Mouse (Mus musculus) hematopoietic stem cell, adult 5-6 weeks (primary cell): ENCODE results near the gene Ppp1r12b. TPM values are rescaled to one million over a fixed set of nuclear protein-coding genes. Genes with fewer than 3 reads are reported as not detected.

Experiments
- ATAC-seq, 2 experiments: fragments of 125-278 bp in 1 of 2; replicated peaks in 1 of 2; 2 replicates each; pipeline ENCODE4 v1.8.0; 2016 to 2017; ENCODE audit warnings: inconsistent platforms in 2 of 2, mild to moderate bottlenecking in 2 of 2, moderate number of reproducible peaks in 2 of 2, low read depth in 1 of 2, moderate TSS enrichment in 1 of 2; ENCODE audit not compliant: low FRiP score in 2 of 2, poor library complexity in 2 of 2, severe bottlenecking in 2 of 2, insufficient read depth in 1 of 2, low TSS enrichment in 1 of 2
- total RNA-seq: library from RNA; stranded (forward); fragments of 172-1452, 232-1000 nt; gene quantifications from 2 replicates; pipeline ENCODE4 v1.2.3, GENCODE M21; 2017

Ppp1r12b gene
- 7.9 and 9.3 TPM in 2 replicates for total RNA-seq

- peak; percentile 99 for ATAC-seq
Measured at GRCm38 (mm10) chr1:134955637-134956176, at the start of gene Ppp1r12b. Gene Ppp1r12b, minus strand, starts transcription at chr1:134955942.

DNA sequence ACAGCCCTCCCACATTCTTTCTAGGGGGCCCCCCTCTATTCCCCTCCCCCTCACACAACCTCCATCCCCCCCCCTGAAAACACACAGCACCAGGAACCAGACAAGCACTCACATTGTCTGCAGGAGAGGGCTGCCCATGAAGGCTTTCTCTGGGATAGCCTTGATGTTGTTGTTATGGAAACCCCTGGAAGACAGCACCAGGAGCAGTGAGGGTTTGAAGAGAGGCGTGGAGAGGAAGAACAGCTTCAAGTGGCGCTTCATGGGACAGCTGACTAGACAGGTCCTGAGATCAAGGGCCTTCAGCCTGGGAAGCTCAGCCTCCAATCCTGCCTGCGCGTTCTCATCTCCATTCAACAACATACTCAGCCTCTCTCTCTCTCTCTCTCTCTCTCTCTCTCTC is 47.6 kb upstream of the Ppp1r12b start:
- ATAC-seq, result no peak

DNA sequence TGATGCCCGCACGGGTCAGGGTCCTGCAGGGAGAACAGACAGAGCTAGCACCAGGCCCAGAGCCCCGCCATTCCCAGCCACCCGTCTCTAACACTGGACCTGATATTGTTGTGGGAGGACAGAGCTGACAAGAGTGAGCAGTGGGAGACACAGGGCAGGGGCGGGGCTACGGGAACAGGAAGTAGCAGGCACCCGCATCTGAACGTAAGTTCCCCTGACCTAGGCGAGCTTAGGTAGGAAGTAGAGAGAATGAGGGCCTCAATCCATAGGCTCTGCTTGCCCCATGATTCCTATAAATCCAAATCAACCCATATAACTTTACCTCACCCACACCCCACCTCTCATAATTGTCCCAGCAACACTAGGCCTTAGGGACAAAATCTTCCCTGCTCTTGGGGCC is 44.8 kb upstream of the Ppp1r12b start:
- peak in 1 of 2 experiments; percentile 49; a peak in 1 of 4 replicates for ATAC-seq

- ATAC-seq, result no peak
Measured at GRCm38 (mm10) chr1:134998231-134998630, 42.5 kb upstream of the Ppp1r12b start.

GRCm38 (mm10) chr1:134997568-134997967 is 41.8 kb upstream of the Ppp1r12b start:
- no peak for ATAC-seq

DNA sequence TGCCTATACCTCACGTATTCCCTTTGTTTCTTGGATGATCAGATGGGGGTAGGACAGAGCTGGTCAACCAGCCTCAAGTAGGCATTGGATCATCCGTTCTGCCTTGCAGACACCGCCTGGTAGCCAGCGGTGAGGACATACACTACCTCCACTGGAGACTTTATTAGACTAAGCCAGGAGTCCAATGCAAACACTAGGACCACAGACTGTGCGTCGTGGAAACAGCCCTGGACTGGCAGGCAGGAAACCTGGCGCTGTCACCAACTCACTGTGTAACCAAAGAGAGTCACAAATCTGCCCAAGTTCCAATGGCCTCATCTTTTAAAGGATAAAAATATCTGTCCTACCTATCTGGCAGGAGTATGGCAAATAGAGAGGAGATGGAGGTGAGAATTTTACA is 40.7 kb upstream of the Ppp1r12b start:
- ATAC-seq, result no peak

DNA sequence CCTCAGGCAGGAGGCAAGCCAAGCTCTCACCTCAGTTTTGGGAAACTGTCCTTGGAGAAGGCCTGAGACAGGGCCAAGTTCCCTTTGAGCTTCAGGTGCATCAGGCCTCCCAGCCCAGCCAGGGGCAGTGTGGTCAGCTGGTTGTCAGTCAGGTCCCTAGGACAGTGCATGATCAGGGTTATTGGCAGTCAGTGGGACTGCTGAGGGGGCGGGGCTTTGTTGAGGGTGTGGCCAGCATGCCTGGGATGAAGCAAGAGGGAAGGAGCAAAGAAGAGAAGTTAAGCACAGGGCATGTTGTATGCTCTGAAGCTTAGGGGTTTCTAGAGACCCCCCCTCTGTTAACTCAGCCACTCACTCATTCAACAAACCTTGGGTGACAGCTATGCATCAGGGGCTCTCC is 40.2 kb upstream of the Ppp1r12b start:
- no peak for ATAC-seq

- ATAC-seq, result no peak
Measured at GRCm38 (mm10) chr1:134995437-134995836, 39.7 kb upstream of the Ppp1r12b start.

DNA sequence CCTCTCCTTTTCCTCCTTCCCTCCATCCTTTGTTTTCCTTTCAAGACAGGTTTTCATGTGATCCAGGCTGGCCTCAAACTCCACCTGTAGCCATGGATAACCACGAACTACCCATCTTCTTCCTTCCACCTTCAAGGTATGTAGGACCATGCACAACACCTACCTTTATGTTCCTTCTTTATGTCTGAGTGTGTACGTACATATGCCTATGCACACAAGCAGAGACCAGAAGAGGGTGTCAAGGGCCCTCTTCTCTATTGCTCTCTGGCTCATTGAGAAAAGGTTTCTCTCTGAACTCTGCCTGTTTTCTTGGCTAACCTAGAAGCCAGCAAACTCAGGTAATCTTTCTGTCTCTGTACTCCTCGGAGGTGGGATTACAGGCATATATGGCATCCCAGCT is 39.0 kb upstream of the Ppp1r12b start:
- ATAC-seq, result no peak

GRCm38 (mm10) chr1:134992046-134992645 is 36.4 kb upstream of the Ppp1r12b start:
- ATAC-seq, result no peak

DNA sequence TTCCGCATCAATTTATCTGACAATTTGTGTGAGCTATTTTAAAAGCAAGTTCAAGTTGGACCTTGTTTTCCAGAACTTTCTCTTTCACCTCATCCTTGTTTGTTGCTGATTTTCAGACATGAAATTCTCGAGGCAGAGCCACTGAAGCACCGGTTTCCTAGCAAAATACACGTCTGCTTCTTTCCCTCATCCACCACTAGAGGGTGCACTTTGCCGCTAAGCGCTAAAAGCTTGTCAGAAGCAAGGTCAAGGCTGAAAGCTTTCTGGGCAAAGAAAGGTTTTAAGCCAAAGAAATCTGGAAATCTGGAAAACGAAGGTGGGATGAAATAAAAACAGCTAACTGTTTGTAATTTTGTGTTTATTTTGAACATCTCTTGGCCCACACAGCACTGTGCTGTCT is 33.6 kb upstream of the Ppp1r12b start:
- peak; percentile 43 to 62; a peak in 2 of 4 replicates for ATAC-seq

DNA sequence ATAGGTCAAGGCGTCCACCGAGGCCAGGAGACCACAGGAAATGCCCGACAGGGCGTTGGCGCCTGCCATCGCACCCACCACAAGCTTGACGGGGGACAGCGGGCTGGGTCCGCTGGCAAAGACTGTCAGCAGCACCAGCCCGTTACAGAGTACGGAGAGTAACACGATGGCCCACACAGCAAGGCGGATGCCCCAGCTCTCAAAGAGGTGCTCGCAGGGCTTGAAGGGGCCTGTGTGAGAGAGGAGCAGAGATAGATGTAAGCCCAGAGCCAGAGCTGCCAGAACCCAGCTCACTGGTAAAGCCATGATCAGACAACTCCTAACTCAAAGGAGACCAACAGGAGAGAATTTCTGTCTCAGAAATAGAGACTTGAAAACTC is 32.2 kb upstream of the Ppp1r12b start:
- ATAC-seq, result no peak

GRCm38 (mm10) chr1:134987173-134987961 is 31.6 kb upstream of the Ppp1r12b start:
- ATAC-seq, result peak; percentile 20 to 26; a peak in 3 of 4 replicates

GRCm38 (mm10) chr1:134972920-134973319 is 17.2 kb upstream of the Ppp1r12b start:
- ATAC-seq, result no peak

GRCm38 (mm10) chr1:134965430-134965829 is 9.7 kb upstream of the Ppp1r12b start:
- ATAC-seq, result no peak

DNA sequence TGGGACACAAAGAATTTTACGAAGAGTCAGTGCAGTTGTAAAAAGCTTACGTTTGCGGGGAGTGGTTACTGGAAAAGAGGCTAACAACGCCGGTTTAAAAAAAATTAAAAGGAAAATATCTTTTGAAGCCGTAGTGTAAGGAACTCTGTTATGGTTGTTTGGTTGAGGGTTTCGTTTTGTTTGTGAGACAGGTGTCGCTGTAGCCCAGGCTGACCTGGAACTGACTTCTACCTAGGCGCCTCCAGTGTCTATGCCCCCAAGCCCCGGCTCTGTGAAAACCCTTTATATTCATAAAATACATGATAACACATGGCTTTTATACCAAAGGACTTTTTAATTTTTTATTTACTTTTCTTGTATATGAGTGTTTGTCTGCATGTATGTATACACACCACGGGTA is 7.1 kb upstream of the Ppp1r12b start:
- ATAC-seq, result no peak; a peak in 1 of 4 replicates

- ATAC-seq, result peak; percentile 97 to 99
Measured at GRCm38 (mm10) chr1:134962053-134962803, 6.5 kb upstream of the Ppp1r12b start, which contains the start of gene Ube2t. Gene Ube2t, plus strand, starts transcription at chr1:134962565.

- no peak for ATAC-seq
Measured at GRCm38 (mm10) chr1:134960634-134961033, 4.9 kb upstream of the Ppp1r12b start.
